Mouse (Mus musculus) embryonic facial prominence, embryonic 11.5 days (tissue): ENCODE measurements around the gene Kank1. TPM values are rescaled to one million over a fixed set of nuclear protein-coding genes. Genes with fewer than 3 reads are reported as not detected.

Source experiments
- ATAC-seq: fragments of 200-750 bp; cut with Nextera tagmentation; replicated peaks from 2 replicates; pipeline ENCODE4 v1.8.0; 2017; ENCODE audit warnings: low read depth; ENCODE audit not compliant: insufficient number of reproducible peaks, low FRiP score, low TSS enrichment
- DNase-seq: peaks from one replicate; pipeline ENCODE4 v3.0.0-alpha.2; 2015; ENCODE audit warnings: low spot score
- H3K27ac ChIP-seq: fragments of 300-500 bp; sonication (generic); replicated peaks from 2 replicates; pipeline ENCODE4 v1.5.1; 2014; ENCODE audit warnings: mild to moderate bottlenecking, low read depth, low read length, control low read depth
- H3K27me3 ChIP-seq: fragments of 300-500 bp; sonication (generic); 2 replicates; pipeline ENCODE4 v1.6.1; 2014; ENCODE audit warnings: mild to moderate bottlenecking, low read length, moderate library complexity, mixed read lengths; ENCODE audit not compliant: control insufficient read depth, insufficient read depth
- H3K36me3 ChIP-seq: fragments of 300-500 bp; sonication (generic); replicated peaks from 2 replicates; pipeline ENCODE4 v1.6.1; 2014; ENCODE audit warnings: low read depth, mild to moderate bottlenecking, low read length, moderate library complexity, mixed read lengths; ENCODE audit not compliant: control insufficient read depth, insufficient read depth
- H3K4me1 ChIP-seq: fragments of 300-500 bp; sonication (generic); 2 replicates; pipeline ENCODE4 v1.6.1; 2014; ENCODE audit warnings: low read length, mixed read lengths; ENCODE audit not compliant: control insufficient read depth, insufficient read depth
- H3K4me2 ChIP-seq: fragments of 300-500 bp; sonication (generic); 2 replicates; pipeline ENCODE4 v1.6.1; 2014; ENCODE audit warnings: low read depth, mild to moderate bottlenecking, control low read depth, low read length, moderate library complexity
- H3K4me3 ChIP-seq: fragments of 300-500 bp; sonication (generic); 2 replicates; pipeline ENCODE4 v1.5.1; 2014; ENCODE audit warnings: low read depth, low read length, control low read depth
- H3K9ac ChIP-seq: fragments of 300-500 bp; sonication (generic); replicated peaks from 2 replicates; pipeline ENCODE4 v1.6.1; 2014; ENCODE audit warnings: mild to moderate bottlenecking, control low read depth, low read length
- H3K9me3 ChIP-seq: fragments of 300-500 bp; sonication (generic); replicated peaks from 2 replicates; pipeline ENCODE4 v1.6.1; 2016; ENCODE audit warnings: mild to moderate bottlenecking, low read length, inconsistent platforms, mixed read lengths; ENCODE audit not compliant: control insufficient read depth
- WGBS: fragments of 180-500 bp; shearing (Covaris S2); extraction: QIAGEN DNeasy Blood & Tissue Kit; methylation state at CpG from one replicate; pipeline ENCODE4 v1.1.7; 2014; 5-methylcytosine and 5-hydroxymethylcytosine counted together
- polyA plus RNA-seq: library from polyadenylated mRNA; unstranded; fragments of >200 nt; fragmentation: Nextera tagmentation; extraction: Ambion mirVana; gene quantifications from 2 replicates; pipeline ENCODE4 v1.2.1, GENCODE M21; 2014

Gene Kank1
- polyA plus RNA-seq, 1 experiment from 2014 or later: 17.6 TPM

DNA sequence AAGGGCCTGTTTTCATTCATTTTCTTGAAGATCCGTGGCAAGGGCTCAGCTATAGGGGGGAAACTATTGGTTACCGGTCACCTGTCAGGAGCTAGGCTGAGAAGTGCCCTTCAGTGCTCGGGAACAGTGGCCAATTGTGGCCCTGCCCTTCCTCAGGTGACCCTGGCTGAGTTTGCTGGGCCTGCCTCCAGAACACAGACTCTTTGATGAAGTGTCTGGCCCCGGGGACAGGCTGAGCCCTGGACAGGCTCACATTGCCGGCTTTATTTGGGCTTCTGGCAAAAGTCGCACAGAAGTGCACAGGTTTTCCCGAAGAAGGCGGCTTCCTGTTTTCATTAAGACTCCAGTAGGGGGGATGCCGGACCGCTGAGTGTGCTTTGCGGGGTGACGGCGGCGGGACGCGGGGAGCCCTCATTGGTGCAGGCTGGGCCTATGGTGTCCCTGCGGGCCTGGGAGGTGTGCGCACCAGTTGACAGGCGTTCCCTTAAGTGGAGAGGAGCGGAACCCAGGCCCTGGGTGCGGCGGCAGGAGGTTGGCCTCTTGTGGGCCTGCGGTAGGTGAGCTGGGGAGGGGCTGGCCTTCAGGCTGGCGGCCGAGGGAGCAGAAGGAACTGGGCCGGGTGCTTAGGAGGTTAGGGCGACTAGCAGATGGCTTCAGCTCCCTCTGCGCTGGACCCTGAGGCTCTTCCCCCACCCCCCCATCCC lies 169.9 kb downstream of the Kank1 start:
- Histone ChIP-seq H3K36me3 (peaks cover 4% of the 10 kb centered on the region; the same call in 1 of the 2 replicates), H3K27ac (peak overlapping the region; percentile 87), H3K9me3 (no peaks in the 10 kb centered on the region), H3K4me2 (peak overlapping the region; percentile 93), H3K27me3 (no peaks in the 10 kb centered on the region), H3K4me1 (peaks cover 2% of the 10 kb centered on the region; the same call in 1 of the 2 replicates), H3K9ac (peak overlapping the region; percentile 70), H3K4me3 (peak overlapping the region; percentile 42)
- DNase-seq (peak; percentile 76), ATAC-seq (peak; percentile 85)
- under 1% methylated on average over 28 of the region's 28 CpGs for WGBS

DNA sequence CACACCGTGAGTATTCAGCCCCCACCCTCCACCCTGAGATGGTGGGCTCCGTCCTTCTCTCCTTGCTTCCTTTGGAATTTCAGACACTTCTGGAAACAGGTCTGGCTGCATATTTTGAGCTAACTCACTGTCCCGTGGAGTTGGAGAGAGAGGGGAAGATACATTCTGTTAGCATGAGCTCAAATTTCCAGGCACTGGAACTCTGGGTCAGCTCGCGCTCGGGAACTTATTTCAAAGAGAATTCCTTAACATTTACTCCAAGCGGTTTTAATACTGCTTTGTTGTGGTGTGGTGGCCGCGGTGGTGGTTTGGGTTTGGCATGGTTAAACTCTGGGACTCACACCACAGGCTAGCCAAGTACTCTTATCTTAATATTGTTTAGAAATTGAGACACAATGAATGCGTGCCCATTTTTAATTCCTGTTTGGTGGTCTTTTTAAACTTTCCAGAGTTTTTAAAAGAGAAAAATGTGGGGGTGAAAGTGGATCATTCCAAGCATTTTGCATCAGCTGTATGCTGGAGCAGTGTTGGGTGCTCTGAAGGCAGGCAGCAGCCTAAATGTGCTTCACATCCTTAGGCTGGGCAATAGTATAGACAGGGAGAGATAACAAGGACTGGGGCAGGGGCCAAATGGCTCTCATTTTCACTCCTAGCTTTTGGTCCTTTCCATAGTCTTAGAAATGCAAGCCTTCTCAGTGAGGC lies 170.6 kb downstream of the Kank1 start:
- H3K36me3 ChIP-seq: peaks cover 4% of the 10 kb centered on the region; the same call in 1 of the 2 replicates
- DNase-seq: peak; percentile 65
- H3K4me1 ChIP-seq: peaks cover 2% of the 10 kb centered on the region; the same call in 1 of the 2 replicates
- WGBS: 10% methylated on average over 10 of the region's 10 CpGs
- peak overlapping the region; percentile 87 for H3K27ac ChIP-seq
- no peaks in the 10 kb centered on the region for H3K27me3 ChIP-seq
- ATAC-seq: no peak
- peak overlapping the region; percentile 93 for H3K4me2 ChIP-seq
- peak overlapping the region; percentile 42 for H3K4me3 ChIP-seq
- peak overlapping the region; percentile 70 for H3K9ac ChIP-seq
- no peaks in the 10 kb centered on the region for H3K9me3 ChIP-seq

DNA sequence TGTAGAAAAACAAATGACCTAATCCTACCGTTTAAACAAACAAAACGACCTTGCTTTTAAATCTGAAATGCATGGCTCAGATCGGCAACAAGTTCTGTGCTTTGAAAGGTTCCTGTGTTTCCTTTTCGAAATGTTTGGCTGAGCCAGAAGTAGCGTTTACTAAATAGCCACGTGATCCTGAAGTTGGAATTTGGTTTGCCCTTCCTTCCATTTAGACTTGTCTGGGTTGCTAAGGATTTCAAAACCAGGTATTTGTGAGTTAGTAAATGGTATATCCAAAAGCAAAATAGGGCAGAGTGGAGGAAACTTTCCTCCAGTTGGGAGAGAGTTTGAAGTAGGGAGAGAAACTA lies 171.1 kb downstream of the Kank1 start:
- H3K4me1 ChIP-seq: peaks cover 2% of the 10 kb centered on the region; the same call in 1 of the 2 replicates
- peak overlapping the region; percentile 25; the same call in 1 of the 2 replicates for H3K9ac ChIP-seq
- H3K4me2 ChIP-seq: peak overlapping the region; percentile 93
- no peak overlapping the region for H3K27ac ChIP-seq
- no peak for ATAC-seq
- H3K9me3 ChIP-seq: no peaks in the 10 kb centered on the region
- H3K4me3 ChIP-seq: peak overlapping the region; percentile 42
- no peaks in the 10 kb centered on the region for H3K27me3 ChIP-seq
- WGBS: 20% methylated on average over 6 of the region's 6 CpGs
- H3K36me3 ChIP-seq: peaks cover 4% of the 10 kb centered on the region; the same call in 1 of the 2 replicates
- no peak for DNase-seq

DNA sequence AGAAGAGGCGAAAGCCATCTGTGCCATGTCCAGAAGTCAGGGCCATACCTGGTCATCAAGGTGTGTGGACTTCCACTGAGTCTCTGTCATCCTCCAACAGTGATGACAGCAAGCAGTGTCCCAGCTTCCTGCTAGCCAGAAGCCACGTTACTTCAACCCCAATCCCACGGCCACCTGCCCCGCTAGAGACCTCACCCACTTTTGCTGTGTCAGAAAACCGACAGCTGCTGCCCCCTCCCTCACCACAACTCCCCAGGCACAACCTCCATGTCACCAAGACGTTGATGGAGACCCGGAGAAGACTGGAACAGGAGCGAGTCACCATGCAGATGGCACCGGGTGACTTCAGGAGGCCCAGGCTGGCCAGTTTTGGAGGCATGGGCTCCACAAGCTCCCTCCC lies 172.5 kb downstream of the Kank1 start:
- H3K9me3 ChIP-seq: no peaks in the 10 kb centered on the region
- H3K36me3 ChIP-seq: peaks cover 4% of the 10 kb centered on the region; the same call in 1 of the 2 replicates
- no peak for DNase-seq
- 93% methylated on average over 9 of the region's 9 CpGs for WGBS
- no peaks in the 10 kb centered on the region for H3K27me3 ChIP-seq
- H3K4me3 ChIP-seq: no peak overlapping the region
- peaks cover 2% of the 10 kb centered on the region; the same call in 1 of the 2 replicates for H3K4me1 ChIP-seq
- H3K27ac ChIP-seq: no peak overlapping the region
- ATAC-seq: no peak
- no peak overlapping the region for H3K4me2 ChIP-seq
- no peak overlapping the region for H3K9ac ChIP-seq

DNA sequence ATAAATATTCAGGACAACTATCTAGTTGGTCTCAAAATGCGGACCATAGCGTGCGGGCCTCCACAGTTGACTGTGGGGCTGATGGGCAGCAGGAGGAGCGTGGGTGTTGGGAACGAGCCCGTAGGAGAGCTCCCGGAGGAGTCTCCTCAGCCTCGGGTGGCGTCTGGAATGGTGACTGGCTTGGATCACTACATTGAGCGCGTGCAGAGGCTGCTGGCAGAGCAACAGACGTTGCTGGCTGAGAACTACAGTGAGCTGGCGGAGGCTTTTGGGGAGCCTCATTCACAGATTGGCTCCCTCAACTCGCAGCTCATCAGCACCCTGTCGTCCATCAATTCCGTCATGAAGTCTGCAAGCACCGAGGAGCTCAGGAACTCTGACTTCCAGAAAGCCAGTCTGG lies 174.6 kb downstream of the Kank1 start:
- Histone ChIP-seq H3K27me3 (no peaks in the 10 kb centered on the region), H3K36me3 (peaks cover 4% of the 10 kb centered on the region; the same call in 1 of the 2 replicates), H3K27ac (no peak overlapping the region), H3K9ac (no peak overlapping the region), H3K4me3 (no peak overlapping the region), H3K4me2 (no peak overlapping the region), H3K9me3 (no peaks in the 10 kb centered on the region), H3K4me1 (peaks cover 2% of the 10 kb centered on the region; the same call in 1 of the 2 replicates)
- DNase-seq (no peak), ATAC-seq (no peak)
- 92% methylated on average over 17 of the region's 17 CpGs for WGBS

DNA sequence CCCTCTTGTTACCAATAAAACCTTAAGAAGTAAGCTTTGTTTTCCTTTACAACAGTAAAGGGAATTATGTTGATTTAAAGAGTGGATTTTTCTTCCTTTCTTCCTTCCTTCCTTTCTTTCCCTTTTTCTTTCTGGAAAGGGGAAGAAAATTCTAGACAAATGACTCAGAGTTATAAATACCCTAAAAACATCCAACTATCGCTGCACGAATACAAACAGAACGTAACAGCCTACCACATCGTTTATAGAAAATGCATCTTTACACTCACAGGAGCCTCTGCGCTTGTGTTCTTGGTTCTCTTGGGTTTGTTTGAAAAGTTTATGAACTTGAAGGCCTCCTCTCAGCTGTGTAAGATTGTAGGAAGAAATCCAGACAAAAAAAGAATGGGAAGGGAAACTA lies 178.7 kb downstream of the Kank1 start:
- ATAC-seq (no peak), DNase-seq (no peak)
- Histone ChIP-seq H3K4me2 (no peak overlapping the region), H3K27ac (no peak overlapping the region), H3K36me3 (no peaks in the 10 kb centered on the region; the same call in 1 of the 2 replicates), H3K9me3 (no peaks in the 10 kb centered on the region), H3K4me1 (no peaks in the 10 kb centered on the region), H3K9ac (no peak overlapping the region), H3K4me3 (no peak overlapping the region), H3K27me3 (no peaks in the 10 kb centered on the region)
- WGBS: 75% methylated on average over 5 of the region's 5 CpGs

DNA sequence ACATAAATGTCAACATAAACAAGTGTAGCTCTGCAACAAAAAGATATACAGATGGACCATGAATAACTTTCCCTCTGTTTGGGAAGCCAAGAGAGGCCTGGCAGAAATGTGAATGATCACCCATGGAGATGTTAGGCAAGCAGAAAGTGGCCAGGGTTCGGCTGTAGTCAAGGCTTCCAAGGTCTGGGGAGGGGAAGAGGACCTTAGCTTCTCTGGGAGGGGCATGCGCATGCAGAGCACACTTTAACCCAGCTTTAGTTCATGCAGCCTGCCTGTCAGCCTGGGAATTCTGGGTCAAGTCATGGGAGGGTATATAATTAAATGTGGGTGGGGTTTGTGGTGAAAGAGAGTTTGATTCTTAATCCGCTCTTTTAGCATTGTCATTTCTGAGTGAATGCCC lies 180.9 kb downstream of the Kank1 start:
- H3K4me1 ChIP-seq: no peaks in the 10 kb centered on the region
- H3K9ac ChIP-seq: no peak overlapping the region
- DNase-seq (no peak), ATAC-seq (no peak)
- no peak overlapping the region for H3K4me2 ChIP-seq
- H3K4me3 ChIP-seq: no peak overlapping the region
- no peak overlapping the region for H3K27ac ChIP-seq
- H3K27me3 ChIP-seq: no peaks in the 10 kb centered on the region
- 82% methylated on average over 3 of the region's 3 CpGs for WGBS
- no peaks in the 10 kb centered on the region for H3K36me3 ChIP-seq
- H3K9me3 ChIP-seq: no peaks in the 10 kb centered on the region

DNA sequence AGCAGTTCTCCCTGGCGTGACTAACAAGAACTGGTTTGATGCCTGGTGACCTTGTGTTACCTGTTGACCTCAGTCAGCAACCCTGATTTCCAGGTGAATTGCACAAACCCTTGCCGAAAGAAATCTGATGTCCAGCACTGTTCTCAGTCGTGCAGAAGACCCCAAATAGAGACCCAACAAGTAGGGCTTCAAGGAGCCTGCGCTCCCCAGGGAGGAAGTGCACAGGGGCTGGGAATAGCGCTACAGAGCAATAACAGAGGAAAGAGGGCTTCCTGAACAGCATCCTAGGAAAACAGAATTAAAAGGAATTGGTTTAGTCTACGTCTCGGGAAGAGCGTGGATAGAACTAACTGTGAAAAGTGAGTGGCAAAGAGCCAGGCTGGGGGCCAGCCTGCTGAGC lies 183.2 kb downstream of the Kank1 start:
- no peak for DNase-seq
- Histone ChIP-seq H3K9ac (no peak overlapping the region), H3K36me3 (no peaks in the 10 kb centered on the region), H3K4me3 (no peak overlapping the region), H3K27me3 (no peaks in the 10 kb centered on the region), H3K4me2 (no peak overlapping the region), H3K4me1 (no peaks in the 10 kb centered on the region), H3K9me3 (no peaks in the 10 kb centered on the region), H3K27ac (no peak overlapping the region)
- no peak for ATAC-seq
- WGBS: 67% methylated on average over 8 of the region's 8 CpGs
